Mouse (Mus musculus) liver, embryonic 14.5 days (tissue): ENCODE data around the gene Gp9.

Experiments
- CTCF ChIP-seq: IDR thresholded peaks from 2 replicates; pipeline ENCODE4 v1.5.1; 2016; ENCODE audit warnings: antibody characterized with exemption, low read depth, control low read depth
- EP300 ChIP-seq: IDR thresholded peaks from 2 replicates; pipeline ENCODE4 v1.6.1; 2016; ENCODE audit warnings: antibody characterized with exemption, low read depth

DNA sequence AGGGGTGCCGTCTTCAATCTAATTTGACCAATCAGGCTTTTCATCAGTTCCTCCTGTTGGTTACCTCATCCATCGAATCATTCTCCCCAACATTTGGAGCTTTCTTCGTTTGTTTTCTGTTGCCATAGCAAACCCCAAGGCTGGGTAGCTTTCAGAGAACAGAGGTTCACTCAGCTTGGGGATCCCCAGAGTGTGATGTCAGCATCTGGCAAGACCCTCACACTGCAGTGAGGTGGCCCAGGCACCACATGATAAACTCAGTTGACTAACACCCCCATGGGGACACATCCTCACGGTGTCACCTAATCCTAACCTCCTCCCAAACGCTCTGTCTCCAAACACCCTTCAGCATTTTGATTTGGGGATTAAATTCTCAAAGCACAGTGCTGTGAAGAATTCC, 34.6 kb upstream of the Gp9 start:
- TF ChIP-seq CTCF (no peak), EP300 (no peak)
